Mouse (Mus musculus) heart, embryonic 10.5 days (tissue): ENCODE data around the gene Pigk. TPM values are rescaled to one million over a fixed set of nuclear protein-coding genes. Genes with fewer than 3 reads are reported as not detected.
A peak's percentile ranks its signal among the peaks of the same experiment; 100 is the strongest.
"Not testable (repeated sequence)": the region's sequence is repeated elsewhere in the genome, so short reads cannot be mapped to it uniquely, and the experiment has no call there.

Experiments
- DNase-seq: peaks from one replicate; pipeline ENCODE4 v3.0.0-alpha.2; 2017; ENCODE audit warnings: low spot score
- H3K27ac ChIP-seq: fragments of 300-500 bp; sonication (generic); 2 replicates; pipeline ENCODE4 v1.5.1; 2016; ENCODE audit warnings: mild to moderate bottlenecking
- H3K27me3 ChIP-seq: fragments of 300-500 bp; sonication (generic); 2 replicates; pipeline ENCODE4 v1.6.1; 2016; ENCODE audit warnings: mild to moderate bottlenecking; ENCODE audit not compliant: poor library complexity, insufficient read depth, severe bottlenecking
- H3K36me3 ChIP-seq: fragments of 300-500 bp; sonication (generic); 2 replicates; pipeline ENCODE4 v1.6.1; 2016; ENCODE audit warnings: mild to moderate bottlenecking, moderate library complexity
- H3K4me1 ChIP-seq: fragments of 300-500 bp; sonication (generic); 2 replicates; pipeline ENCODE4 v1.6.1; 2016; ENCODE audit warnings: mild to moderate bottlenecking
- H3K4me3 ChIP-seq: fragments of 300-500 bp; sonication (generic); 2 replicates; pipeline ENCODE4 v1.5.1; 2016; ENCODE audit warnings: mild to moderate bottlenecking, moderate library complexity
- H3K9me3 ChIP-seq: fragments of 300-500 bp; sonication (generic); 2 replicates; pipeline ENCODE4 v1.6.1; 2016; ENCODE audit warnings: mild to moderate bottlenecking, moderate library complexity
- WGBS: fragments of 180-500 bp; shearing (Covaris S2); methylation state at CpG from one replicate; pipeline ENCODE4 v1.1.7; 2016; 5-methylcytosine and 5-hydroxymethylcytosine counted together
- polyA plus RNA-seq: library from polyadenylated mRNA; unstranded; fragments of >200 nt; fragmentation: Nextera tagmentation; extraction: Ambion mirVana; gene quantifications from 2 replicates; pipeline ENCODE4 v1.2.1, GENCODE M21; 2016

Gene Pigk
- polyA plus RNA-seq, 1 experiment from 2014 or later, result 47.3 TPM

DNA sequence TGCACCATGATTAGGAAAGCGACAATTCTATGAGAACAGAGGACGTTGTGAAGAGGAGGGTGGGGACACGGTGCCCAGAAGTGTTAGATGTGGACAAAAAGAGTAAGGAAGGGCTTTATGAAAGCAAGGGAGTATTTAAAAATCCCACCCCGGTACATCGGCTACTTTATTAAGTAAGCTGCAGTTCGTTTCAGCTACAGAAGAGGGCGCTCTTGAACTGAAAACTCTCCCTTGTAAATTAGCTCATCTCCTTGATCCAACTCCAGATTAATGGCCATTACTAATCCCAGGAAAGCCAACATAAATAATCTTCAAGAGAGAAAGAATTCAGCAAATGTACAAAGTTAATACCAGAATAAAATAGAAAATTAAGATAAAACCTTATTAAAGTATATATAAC is 47.2 kb downstream of the Pigk start:
- Histone ChIP-seq H3K36me3 (no peaks in the 10 kb centered on the region), H3K4me3 (no peak overlapping the region), H3K4me1 (peaks cover 54% of the 10 kb centered on the region), H3K27ac (no peak overlapping the region), H3K27me3 (no peaks in the 10 kb centered on the region), H3K9me3 (no peaks in the 10 kb centered on the region)
- no peak for DNase-seq
- 27% methylated on average over 7 of the region's 7 CpGs for WGBS

GRCm38 (mm10) chr3:152761661-152762060 is 47.8 kb downstream of the Pigk start:
- no peak overlapping the region for H3K4me3 ChIP-seq
- no peaks in the 10 kb centered on the region for H3K36me3 ChIP-seq
- no peaks in the 10 kb centered on the region for H3K27me3 ChIP-seq
- WGBS, result 89% methylated on average over 8 of the region's 8 CpGs
- H3K4me1 ChIP-seq, result peaks cover 54% of the 10 kb centered on the region
- H3K9me3 ChIP-seq, result no peaks in the 10 kb centered on the region
- DNase-seq, result no peak
- no peak overlapping the region for H3K27ac ChIP-seq

DNA sequence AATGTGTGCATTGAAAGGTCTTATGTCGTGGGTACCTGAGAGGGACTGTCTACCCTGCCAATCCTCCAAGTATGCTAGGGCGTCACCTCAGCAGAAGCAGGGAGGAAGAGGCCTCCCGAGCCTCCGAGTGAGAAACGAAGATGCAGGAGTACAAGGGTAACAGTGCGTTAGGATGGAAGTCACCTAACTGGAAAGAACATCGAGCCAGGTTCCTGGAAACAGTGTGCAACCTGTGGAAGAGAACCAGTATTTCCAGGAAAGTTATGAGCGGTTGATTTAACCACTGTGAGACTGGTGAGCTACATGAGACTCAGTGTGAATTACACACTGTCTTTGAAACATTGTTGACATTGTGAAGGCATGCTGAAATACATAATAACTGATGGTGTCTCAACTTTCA is 48.4 kb downstream of the Pigk start:
- no peak overlapping the region for H3K4me3 ChIP-seq
- no peak for DNase-seq
- peaks cover 52% of the 10 kb centered on the region for H3K4me1 ChIP-seq
- no peaks in the 10 kb centered on the region for H3K27me3 ChIP-seq
- 84% methylated on average over 8 of the region's 8 CpGs for WGBS
- H3K9me3 ChIP-seq, result no peaks in the 10 kb centered on the region
- H3K27ac ChIP-seq, result no peak overlapping the region
- no peaks in the 10 kb centered on the region for H3K36me3 ChIP-seq

GRCm38 (mm10) chr3:152763139-152763882 is 49.4 kb downstream of the Pigk start:
- H3K9me3 ChIP-seq, result no peaks in the 10 kb centered on the region
- H3K36me3 ChIP-seq, result 0 out of 2 replicates have a peak, but pooled peaks cover 4% of the 10 kb centered on the region
- H3K4me3 ChIP-seq, result peak overlapping the region; percentile 56
- DNase-seq, result peak; percentile 85
- peak overlapping the region; percentile 88 for H3K27ac ChIP-seq
- H3K4me1 ChIP-seq, result peaks cover 45% of the 10 kb centered on the region
- no peaks in the 10 kb centered on the region for H3K27me3 ChIP-seq
- WGBS, result 22% methylated on average over 26 of the region's 26 CpGs

- no peak for DNase-seq
- peak overlapping the region; percentile 88 for H3K27ac ChIP-seq
- no peaks in the 10 kb centered on the region for H3K9me3 ChIP-seq
- 55% methylated on average over 8 of the region's 8 CpGs for WGBS
- H3K27me3 ChIP-seq, result no peaks in the 10 kb centered on the region
- H3K4me1 ChIP-seq, result peaks cover 35% of the 10 kb centered on the region
- H3K4me3 ChIP-seq, result no peak overlapping the region
- peaks cover 15% of the 10 kb centered on the region; the same call in 1 of the 2 replicates for H3K36me3 ChIP-seq
Observed at GRCm38 (mm10) chr3:152764516-152765312, 50.8 kb downstream of the Pigk start.

- Histone ChIP-seq H3K27ac (no peak overlapping the region), H3K36me3 (peaks cover 18% of the 10 kb centered on the region; the same call in 1 of the 2 replicates), H3K9me3 (no peaks in the 10 kb centered on the region), H3K4me3 (no peak overlapping the region), H3K27me3 (no peaks in the 10 kb centered on the region), H3K4me1 (peaks cover 35% of the 10 kb centered on the region)
- 68% methylated on average over 11 of the region's 11 CpGs for WGBS
- DNase-seq, result no peak
Observed at GRCm38 (mm10) chr3:152767485-152767884, 53.6 kb downstream of the Pigk start.

DNA sequence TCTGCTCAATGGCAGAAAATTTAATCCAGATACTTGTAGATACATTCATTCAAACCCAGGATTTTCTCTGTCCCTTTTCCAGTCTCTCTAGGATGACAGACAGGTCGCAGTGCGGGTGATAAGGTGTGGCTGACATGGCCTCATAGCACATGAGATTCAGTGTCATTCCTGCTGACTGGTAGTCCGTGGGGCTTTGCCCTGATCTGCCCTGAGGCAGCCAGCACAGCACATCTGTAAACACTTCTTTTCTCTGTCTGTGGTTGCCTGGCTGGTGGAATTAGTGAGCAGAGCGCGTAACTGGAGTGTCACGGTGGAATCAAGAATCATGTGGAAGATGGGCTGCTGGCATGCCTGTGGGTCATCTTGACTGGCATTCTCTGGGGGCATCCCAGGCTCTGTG is 56.2 kb downstream of the Pigk start:
- Histone ChIP-seq H3K4me1 (peaks cover 14% of the 10 kb centered on the region; the same call in 1 of the 2 replicates), H3K27me3 (no peaks in the 10 kb centered on the region), H3K27ac (no peak overlapping the region), H3K36me3 (peaks cover 18% of the 10 kb centered on the region; the same call in 1 of the 2 replicates), H3K9me3 (no peaks in the 10 kb centered on the region), H3K4me3 (no peak overlapping the region)
- no peak for DNase-seq
- 77% methylated on average over 6 of the region's 6 CpGs for WGBS

GRCm38 (mm10) chr3:152776363-152776762 is 62.5 kb downstream of the Pigk start:
- no peaks in the 10 kb centered on the region for H3K4me1 ChIP-seq
- no peak overlapping the region for H3K4me3 ChIP-seq
- H3K27ac ChIP-seq, result no peak overlapping the region
- no peaks in the 10 kb centered on the region for H3K36me3 ChIP-seq
- no peak for DNase-seq
- WGBS, result 80% methylated on average over 6 of the region's 6 CpGs
- H3K9me3 ChIP-seq, result no peaks in the 10 kb centered on the region
- no peaks in the 10 kb centered on the region for H3K27me3 ChIP-seq

- H3K27me3 ChIP-seq, result no peaks in the 10 kb centered on the region
- no peak for DNase-seq
- no peaks in the 10 kb centered on the region for H3K9me3 ChIP-seq
- 87% methylated on average over 16 of the region's 16 CpGs for WGBS
- H3K27ac ChIP-seq, result no peak overlapping the region
- H3K4me3 ChIP-seq, result no peak overlapping the region
- no peaks in the 10 kb centered on the region for H3K4me1 ChIP-seq
- no peaks in the 10 kb centered on the region for H3K36me3 ChIP-seq
Observed at GRCm38 (mm10) chr3:152776872-152777540, 63.1 kb downstream of the Pigk start.

DNA sequence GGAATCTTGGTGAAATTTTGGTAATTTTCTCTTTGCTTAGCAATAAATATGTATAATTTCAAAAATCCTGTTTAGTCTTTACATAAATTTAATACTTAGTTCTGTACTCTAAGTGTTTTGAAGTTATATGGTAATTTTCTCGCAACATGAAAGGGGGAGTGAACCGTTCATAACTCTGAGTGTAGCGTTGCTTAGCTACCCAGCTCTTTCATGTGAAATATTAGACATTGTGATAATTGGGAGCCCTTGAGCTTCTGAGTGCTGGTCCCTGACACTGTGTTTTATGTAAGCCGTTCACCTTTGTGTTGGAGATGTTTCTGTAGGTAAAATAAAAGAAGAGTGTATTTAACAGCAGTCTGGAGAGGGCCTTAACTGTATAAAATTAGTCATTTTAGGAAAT is 65.9 kb downstream of the Pigk start:
- no peak for DNase-seq
- H3K9me3 ChIP-seq, result no peaks in the 10 kb centered on the region
- H3K4me3 ChIP-seq, result no peak overlapping the region
- 91% methylated on average over 4 of the region's 4 CpGs for WGBS
- no peaks in the 10 kb centered on the region for H3K27me3 ChIP-seq
- no peaks in the 10 kb centered on the region for H3K4me1 ChIP-seq
- H3K27ac ChIP-seq, result no peak overlapping the region
- H3K36me3 ChIP-seq, result no peaks in the 10 kb centered on the region

DNA sequence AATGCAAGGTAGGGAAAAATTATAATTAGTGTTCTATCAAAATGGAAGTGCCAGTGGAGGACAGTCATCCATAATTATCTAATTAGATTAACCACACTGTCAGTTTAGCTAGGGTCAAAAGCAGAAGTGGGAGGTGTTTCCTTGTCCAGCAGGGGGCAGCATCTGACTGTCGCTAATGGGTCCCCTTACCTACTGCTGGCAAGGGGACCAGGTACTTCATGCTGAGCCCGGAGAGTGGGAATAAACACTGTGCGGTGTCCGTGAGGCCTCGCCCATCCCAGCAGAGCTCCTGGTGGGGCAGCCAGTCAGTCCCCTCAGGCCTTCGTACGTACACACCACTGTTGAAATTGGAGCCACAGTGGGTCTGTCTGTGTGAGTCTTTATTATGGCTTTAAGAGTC is 69.9 kb downstream of the Pigk start:
- Histone ChIP-seq H3K36me3 (peaks cover 16% of the 10 kb centered on the region), H3K27me3 (no peaks in the 10 kb centered on the region), H3K4me1 (no peaks in the 10 kb centered on the region), H3K9me3 (no peaks in the 10 kb centered on the region), H3K27ac (no peak overlapping the region), H3K4me3 (no peak overlapping the region)
- WGBS, result 30% methylated on average over 7 of the region's 7 CpGs
- DNase-seq, result no peak

- WGBS, result 89% methylated on average over 10 of the region's 13 CpGs
- H3K36me3 ChIP-seq, result peaks cover 16% of the 10 kb centered on the region
Observed at GRCm38 (mm10) chr3:152784353-152784752, 70.5 kb downstream of the Pigk start.

More at GRCm38 (mm10) chr3:152784353-152784752, 70.5 kb downstream of the Pigk start:
- not testable (repeated sequence) for H3K27ac ChIP-seq, H3K4me3 ChIP-seq, H3K27me3 ChIP-seq, H3K9me3 ChIP-seq, DNase-seq, H3K4me1 ChIP-seq
